Mouse (Mus musculus) small intestine, adult 2 months (tissue): ENCODE data around the gene Rassf6. TPM values are rescaled to one million over a fixed set of nuclear protein-coding genes. Genes with fewer than 3 reads are reported as not detected.
"Not testable (repeated sequence)": the region's sequence is repeated elsewhere in the genome, so short reads cannot be mapped to it uniquely, and the experiment has no call there.

Source experiments
- H3K27ac ChIP-seq: fragments of 200-500 bp; 2 replicates; pipeline ENCODE4 v1.5.1; 2012; ENCODE audit warnings: low read depth, low read length, control low read depth, inconsistent platforms; ENCODE audit not compliant: insufficient read depth
- H3K27me3 ChIP-seq: fragments of 200-500 bp; 2 replicates; pipeline ENCODE4 v1.6.1; 2012; ENCODE audit warnings: mild to moderate bottlenecking, moderate library complexity, low read length, inconsistent platforms; ENCODE audit not compliant: control insufficient read depth, insufficient read depth
- H3K36me3 ChIP-seq: fragments of 200-500 bp; 2 replicates; pipeline ENCODE4 v1.6.1; 2012; ENCODE audit warnings: mild to moderate bottlenecking, low read length, control low read depth, inconsistent platforms; ENCODE audit not compliant: control insufficient read depth, insufficient read depth
- H3K4me1 ChIP-seq: fragments of 200-500 bp; 2 replicates; pipeline ENCODE4 v1.6.1; 2012; ENCODE audit warnings: low read length, inconsistent platforms, mixed read lengths; ENCODE audit not compliant: control insufficient read depth, insufficient read depth, insufficient read length
- H3K4me3 ChIP-seq: fragments of 200-500 bp; 2 replicates; pipeline ENCODE4 v1.5.1; 2012; ENCODE audit warnings: low read depth, mild to moderate bottlenecking, control low read depth, inconsistent platforms, low read length, moderate library complexity
- CTCF ChIP-seq: fragments of 200-500 bp; IDR thresholded peaks from 2 replicates; pipeline ENCODE4 v1.5.1; 2012; ENCODE audit warnings: low read depth, mild to moderate bottlenecking, control low read depth, inconsistent platforms, low read length, moderate library complexity, mixed read lengths; ENCODE audit not compliant: insufficient replicate concordance, insufficient read length; ENCODE audit errors: extremely low read depth
- POLR2A ChIP-seq: fragments of 200-500 bp; IDR thresholded peaks from 2 replicates; pipeline ENCODE4 v1.6.1; 2012; ENCODE audit warnings: low read depth, mild to moderate bottlenecking, control low read depth, inconsistent platforms, low read length, moderate library complexity
- whole genome bisulfite sequencing: fragments of 180-500 bp; shearing (Covaris S2); methylation state at CpG from one replicate; pipeline ENCODE4 v1.1.7; 2018; 5-methylcytosine and 5-hydroxymethylcytosine counted together
- polyA plus RNA-seq: library from polyadenylated mRNA; depleted of rRNA; stranded (reverse); fragments of >200 nt; gene quantifications from 2 replicates; pipeline ENCODE4 v1.2.3, GENCODE M21; 2012

Rassf6 gene
- polyA plus RNA-seq, 1 experiment = 6.1 TPM

GRCm38 (mm10) chr5:90624708-90625425 lies 15.6 kb downstream of the Rassf6 start:
- peaks cover 2% of the 10 kb centered on the region; the same call in 1 of the 2 replicates for H3K4me1 ChIP-seq
- TF ChIP-seq CTCF = no peak
- no peak for TF ChIP-seq POLR2A
- peaks cover 16% of the 10 kb centered on the region for H3K36me3 ChIP-seq
- no peaks in the 10 kb centered on the region for H3K27me3 ChIP-seq
- no peak overlapping the region for H3K4me3 ChIP-seq
- no peak overlapping the region for H3K27ac ChIP-seq
- WGBS = 86% methylated on average over 18 of the region's 18 CpGs

GRCm38 (mm10) chr5:90623209-90623608 lies 17.2 kb downstream of the Rassf6 start:
- H3K36me3 ChIP-seq = peaks cover 9% of the 10 kb centered on the region
- H3K4me1 ChIP-seq = peaks cover 2% of the 10 kb centered on the region; the same call in 1 of the 2 replicates
- no peak overlapping the region for H3K4me3 ChIP-seq
- no peak for TF ChIP-seq CTCF
- TF ChIP-seq POLR2A = no peak
- H3K27ac ChIP-seq = no peak overlapping the region
- H3K27me3 ChIP-seq = no peaks in the 10 kb centered on the region
- 90% methylated on average over 2 of the region's 2 CpGs for WGBS

GRCm38 (mm10) chr5:90621726-90622125 lies 18.7 kb downstream of the Rassf6 start:
- Histone ChIP-seq H3K36me3 (0 out of 2 replicates have a peak, but pooled peaks cover 2% of the 10 kb centered on the region), H3K27ac (no peak overlapping the region), H3K4me3 (no peak overlapping the region), H3K27me3 (no peaks in the 10 kb centered on the region), H3K4me1 (peaks cover 2% of the 10 kb centered on the region; the same call in 1 of the 2 replicates)
- TF ChIP-seq CTCF (no peak), POLR2A (no peak)
- WGBS = 49% methylated on average over 6 of the region's 6 CpGs

- TF ChIP-seq POLR2A = no peak
- no peak for TF ChIP-seq CTCF
- no peak overlapping the region for H3K4me3 ChIP-seq
These were observed 19.1 kb downstream of the Rassf6 start for GRCm38 (mm10) chr5:90621316-90621715.

GRCm38 (mm10) chr5:90617859-90618258 lies 22.6 kb downstream of the Rassf6 start:
- Histone ChIP-seq H3K4me3 (no peak overlapping the region), H3K4me1 (peaks cover 5% of the 10 kb centered on the region; the same call in 1 of the 2 replicates), H3K27me3 (no peaks in the 10 kb centered on the region), H3K36me3 (peaks cover 8% of the 10 kb centered on the region), H3K27ac (no peak overlapping the region)
- no peak for TF ChIP-seq CTCF
- TF ChIP-seq POLR2A = no peak
- WGBS = 77% methylated on average over 3 of the region's 3 CpGs

More at GRCm38 (mm10) chr5:90621316-90621715, 19.1 kb downstream of the Rassf6 start:
- H3K27me3 ChIP-seq = no peaks in the 10 kb centered on the region
- peaks cover 2% of the 10 kb centered on the region; the same call in 1 of the 2 replicates for H3K4me1 ChIP-seq
- 98% methylated on average over 2 of the region's 2 CpGs for WGBS
- H3K27ac ChIP-seq = no peak overlapping the region
- peaks cover 2% of the 10 kb centered on the region; the same call in 1 of the 2 replicates for H3K36me3 ChIP-seq

GRCm38 (mm10) chr5:90612751-90613150 lies 27.7 kb downstream of the Rassf6 start:
- Histone ChIP-seq H3K27ac (peak overlapping the region; percentile 86), H3K36me3 (peaks cover 18% of the 10 kb centered on the region)
- H3K4me3 ChIP-seq, H3K4me1 ChIP-seq, H3K27me3 ChIP-seq: not testable (repeated sequence)
- WGBS = 29% methylated on average over 1 of the region's 1 CpGs

GRCm38 (mm10) chr5:90611996-90612611 lies 28.4 kb downstream of the Rassf6 start:
- H3K27me3 ChIP-seq = no peaks in the 10 kb centered on the region
- peaks cover 23% of the 10 kb centered on the region for H3K36me3 ChIP-seq
- TF ChIP-seq CTCF (no peak), POLR2A (no peak)
- peaks cover 9% of the 10 kb centered on the region; the same call in 1 of the 2 replicates for H3K4me1 ChIP-seq
- peak overlapping the region; percentile 86 for H3K27ac ChIP-seq
- WGBS = 27% methylated on average over 6 of the region's 6 CpGs
- no peak overlapping the region for H3K4me3 ChIP-seq

GRCm38 (mm10) chr5:90611388-90611787 lies 29.1 kb downstream of the Rassf6 start:
- no peak overlapping the region for H3K4me3 ChIP-seq
- peaks cover 10% of the 10 kb centered on the region; the same call in 1 of the 2 replicates for H3K4me1 ChIP-seq
- 58% methylated on average over 3 of the region's 3 CpGs for WGBS
- peak overlapping the region; percentile 82 for H3K27ac ChIP-seq
- H3K27me3 ChIP-seq = no peaks in the 10 kb centered on the region
- TF ChIP-seq POLR2A (no peak), CTCF (no peak)
- peaks cover 27% of the 10 kb centered on the region for H3K36me3 ChIP-seq
